Mouse (Mus musculus): ENCODE measurements at regions not wholly inside any gene's neighbourhood (a gene's known extent, or its start where the extent isn't known, plus 50 kb on each side); places are given as distances from the start of the nearest gene placed in this dataset.

DNA sequence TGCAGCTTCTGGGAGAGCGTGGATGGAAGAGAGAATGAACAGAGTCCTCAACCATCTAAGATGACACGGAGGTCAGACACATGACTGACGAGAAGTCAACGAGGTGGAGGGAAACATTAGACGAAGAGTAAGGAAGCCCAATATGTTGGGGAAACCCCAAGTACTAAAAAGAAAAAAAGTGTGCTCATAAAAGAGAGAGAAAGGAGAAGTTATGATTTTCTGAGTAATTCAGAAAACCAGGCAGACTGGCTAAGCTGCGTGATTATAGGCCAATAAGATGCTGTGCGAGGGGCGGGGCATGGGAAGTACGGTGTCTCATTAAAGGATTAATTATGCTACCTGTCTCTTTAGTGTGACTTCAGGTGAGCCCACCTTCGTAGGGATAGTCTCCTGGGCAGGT is 88.6 kb upstream of the Tank start:
- WGBS = 86% methylated on average over 10 of the region's 10 CpGs
- no peak overlapping the region for H3K4me3 ChIP-seq
- H3K27me3 ChIP-seq (ENCODE audit: insufficient read depth, poor library complexity, severe bottlenecking) = no peaks in the 10 kb centered on the region

DNA sequence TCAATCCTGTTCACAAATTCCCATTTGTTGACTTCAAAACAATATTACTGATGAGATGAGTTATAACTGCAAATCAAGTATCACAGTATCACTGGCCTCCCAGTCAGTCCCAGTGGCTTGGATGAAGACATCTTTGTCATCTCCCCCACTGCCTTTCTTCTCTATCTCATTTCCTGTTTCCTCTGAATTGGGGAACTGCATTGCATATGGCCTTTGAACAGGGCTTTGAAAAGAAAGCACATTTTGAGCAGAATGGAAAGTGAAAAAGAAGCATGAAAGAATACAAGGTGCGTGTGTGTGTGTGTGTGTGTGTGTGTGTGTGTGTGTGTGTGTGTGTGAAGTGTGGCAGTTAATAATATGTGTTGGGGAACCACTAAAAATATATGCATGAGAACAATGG is 94.6 kb upstream of the Tank start:
- DNase-seq (ENCODE audit: low spot score) = no peak
- Histone ChIP-seq H3K27me3 (ENCODE audit: insufficient read depth, poor library complexity, severe bottlenecking) (no peaks in the 10 kb centered on the region), H3K4me3 (no peak overlapping the region), H3K4me1 (no peaks in the 10 kb centered on the region), H3K36me3 (no peaks in the 10 kb centered on the region), H3K9me3 (no peaks in the 10 kb centered on the region), H3K27ac (no peak overlapping the region)
- 66% methylated on average over 1 of the region's 1 CpGs for WGBS

More for the DNA sequence above, 88.6 kb upstream of the Tank start:
- Histone ChIP-seq H3K36me3 (no peaks in the 10 kb centered on the region), H3K27ac (no peak overlapping the region), H3K9me3 (no peaks in the 10 kb centered on the region), H3K4me1 (no peaks in the 10 kb centered on the region)
- DNase-seq (ENCODE audit: low spot score) = no peak

DNA sequence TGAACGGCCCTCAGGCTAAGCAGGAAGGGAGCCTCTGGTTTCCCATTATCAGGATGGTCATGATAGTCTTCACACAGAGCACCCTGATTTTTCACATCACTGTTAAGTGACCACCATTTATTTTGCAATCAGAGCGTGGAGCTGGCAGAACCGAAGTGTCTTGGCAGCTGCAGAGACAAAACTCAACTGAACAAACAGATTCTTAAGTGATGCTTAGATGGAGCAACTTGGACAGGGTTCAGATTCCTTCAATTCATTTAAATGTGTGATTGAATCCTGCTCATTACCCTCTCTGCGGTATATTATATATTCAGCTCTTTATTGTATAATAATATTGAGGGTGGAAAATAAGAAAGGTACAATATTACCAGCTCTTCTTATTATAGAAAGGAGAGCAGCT is 101.7 kb upstream of the Tank start:
- no peaks in the 10 kb centered on the region for H3K27me3 ChIP-seq (ENCODE audit: insufficient read depth, poor library complexity, severe bottlenecking)
- H3K27ac ChIP-seq = no peak overlapping the region
- H3K4me3 ChIP-seq = no peak overlapping the region
- no peaks in the 10 kb centered on the region for H3K9me3 ChIP-seq
- no peak for DNase-seq (ENCODE audit: low spot score)
- 85% methylated on average over 4 of the region's 4 CpGs for WGBS
- H3K4me1 ChIP-seq = no peaks in the 10 kb centered on the region
- H3K36me3 ChIP-seq = no peaks in the 10 kb centered on the region

DNA sequence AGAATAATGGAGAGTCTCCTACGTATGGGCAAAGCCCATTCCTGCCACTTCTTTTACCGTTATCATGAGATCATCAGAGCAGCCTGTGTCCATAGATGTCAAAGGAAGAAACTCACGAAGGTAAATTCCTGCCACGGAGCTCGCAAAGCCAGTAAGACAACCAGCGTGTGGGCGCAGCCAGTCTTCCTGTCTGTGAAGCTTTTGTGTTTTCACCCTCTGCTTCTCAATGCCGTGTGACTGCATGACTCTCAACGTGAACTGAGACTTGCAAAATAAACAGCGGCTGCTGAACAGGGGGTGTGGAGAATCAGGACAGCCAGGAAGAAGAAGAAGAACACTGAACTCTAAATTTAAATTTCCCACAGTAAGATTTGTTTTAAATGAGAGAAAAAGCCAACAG is 103.8 kb upstream of the Tank start:
- no peaks in the 10 kb centered on the region for H3K4me1 ChIP-seq
- no peaks in the 10 kb centered on the region for H3K27me3 ChIP-seq (ENCODE audit: insufficient read depth, poor library complexity, severe bottlenecking)
- no peak for DNase-seq (ENCODE audit: low spot score)
- no peaks in the 10 kb centered on the region for H3K36me3 ChIP-seq
- H3K4me3 ChIP-seq = no peak overlapping the region
- H3K9me3 ChIP-seq = no peaks in the 10 kb centered on the region
- no peak overlapping the region for H3K27ac ChIP-seq
- WGBS = 69% methylated on average over 10 of the region's 10 CpGs

DNA sequence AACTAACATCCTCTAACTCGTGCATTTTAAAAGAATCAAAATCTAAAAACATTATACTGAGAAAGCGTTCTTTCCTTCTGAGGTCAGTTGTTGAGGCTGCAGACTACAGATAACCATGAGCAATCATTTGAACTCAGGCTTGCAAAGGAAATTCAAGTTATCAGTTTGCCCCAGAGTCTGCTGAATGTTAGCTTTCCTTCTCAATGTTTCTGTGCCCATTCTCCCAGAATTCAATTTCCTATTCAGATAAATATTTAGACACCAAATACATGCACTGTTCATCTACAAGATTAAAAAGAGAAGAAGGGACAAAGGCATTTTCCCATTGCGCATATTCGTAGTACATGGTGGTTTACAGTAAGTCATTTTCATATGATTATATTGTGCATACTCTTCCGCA is 107.9 kb upstream of the Tank start:
- no peaks in the 10 kb centered on the region for H3K9me3 ChIP-seq
- no peaks in the 10 kb centered on the region for H3K27me3 ChIP-seq (ENCODE audit: insufficient read depth, poor library complexity, severe bottlenecking)
- H3K36me3 ChIP-seq = no peaks in the 10 kb centered on the region
- peaks cover 7% of the 10 kb centered on the region; the same call in 1 of the 2 replicates for H3K4me1 ChIP-seq
- 72% methylated on average over 5 of the region's 5 CpGs for WGBS
- H3K27ac ChIP-seq = no peak overlapping the region
- DNase-seq (ENCODE audit: low spot score) = no peak
- H3K4me3 ChIP-seq = no peak overlapping the region

DNA sequence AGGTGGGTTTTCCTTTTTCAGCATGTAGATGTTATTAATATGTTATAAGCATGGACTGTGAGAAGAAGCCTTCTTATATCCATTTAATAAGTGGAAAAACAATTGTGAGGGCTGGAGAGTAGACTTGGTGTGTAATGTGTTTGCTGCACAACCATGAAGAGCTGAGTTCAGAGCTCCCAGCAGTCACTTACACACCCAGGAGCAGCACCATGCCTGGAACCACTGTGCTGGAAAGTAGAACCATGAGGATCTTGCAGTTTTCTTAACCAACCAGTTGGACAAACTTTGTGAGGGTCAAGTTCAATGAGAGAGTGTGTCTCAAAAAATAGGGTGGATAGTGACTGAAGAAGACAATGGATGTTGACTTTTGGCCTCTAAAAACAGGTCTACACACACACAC is 108.3 kb upstream of the Tank start:
- H3K9me3 ChIP-seq = no peaks in the 10 kb centered on the region

DNA sequence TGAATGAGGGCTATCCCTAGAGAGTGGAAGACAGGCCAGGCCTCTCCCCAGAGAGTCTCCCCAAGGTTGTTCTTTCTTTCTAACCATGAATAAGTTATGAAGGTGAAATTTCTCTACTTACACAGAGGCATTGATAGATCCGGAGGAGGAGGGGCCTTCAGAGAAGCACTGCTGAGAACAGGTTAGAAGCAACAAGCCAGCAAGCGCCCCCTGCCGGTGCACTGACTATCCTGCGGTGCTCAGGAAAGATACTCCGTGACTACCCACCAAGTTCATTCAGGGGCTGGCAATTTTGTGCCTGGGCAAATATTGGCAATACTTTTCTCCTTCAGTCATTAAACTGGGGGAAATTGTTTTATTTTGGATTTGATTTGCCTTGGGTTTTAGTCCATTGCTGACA is 122.5 kb upstream of the Tank start:
- WGBS = 23% methylated on average over 5 of the region's 5 CpGs
- no peak overlapping the region for H3K4me3 ChIP-seq
- no peaks in the 10 kb centered on the region for H3K9me3 ChIP-seq
- H3K27me3 ChIP-seq (ENCODE audit: insufficient read depth, poor library complexity, severe bottlenecking) = no peaks in the 10 kb centered on the region
- no peak overlapping the region for H3K27ac ChIP-seq
- no peaks in the 10 kb centered on the region for H3K36me3 ChIP-seq
- peaks cover 6% of the 10 kb centered on the region for H3K4me1 ChIP-seq
- peak; percentile 80 for DNase-seq (ENCODE audit: low spot score)

More for the DNA sequence above, 108.3 kb upstream of the Tank start:
- Histone ChIP-seq H3K27me3 (ENCODE audit: insufficient read depth, poor library complexity, severe bottlenecking) (no peaks in the 10 kb centered on the region), H3K27ac (no peak overlapping the region), H3K4me3 (no peak overlapping the region), H3K36me3 (no peaks in the 10 kb centered on the region), H3K4me1 (peaks cover 10% of the 10 kb centered on the region; the same call in 1 of the 2 replicates)
- no peak for DNase-seq (ENCODE audit: low spot score)

DNA sequence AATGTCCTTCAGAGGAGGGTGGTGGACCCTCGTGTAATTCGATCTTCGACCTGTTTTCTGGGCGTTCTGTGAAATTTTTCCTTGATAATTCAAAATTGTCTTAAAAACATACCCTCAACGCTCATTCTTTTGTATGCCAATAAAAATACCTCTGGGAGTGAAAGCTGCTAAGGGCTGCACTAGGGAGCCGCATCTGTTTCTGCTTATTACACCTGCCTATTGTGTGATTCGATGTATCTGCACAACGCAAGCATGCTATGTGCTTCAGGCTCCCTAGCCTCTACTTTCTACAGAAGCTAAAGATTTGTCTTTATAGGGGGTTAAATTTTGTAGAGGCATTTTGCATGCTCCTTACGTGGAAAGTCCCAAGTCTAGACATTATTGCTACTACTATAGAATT is 123.7 kb upstream of the Tank start:
- 37% methylated on average over 9 of the region's 9 CpGs for WGBS
- H3K27ac ChIP-seq = no peak overlapping the region
- H3K36me3 ChIP-seq = no peaks in the 10 kb centered on the region
- H3K9me3 ChIP-seq = no peaks in the 10 kb centered on the region
- H3K27me3 ChIP-seq (ENCODE audit: insufficient read depth, poor library complexity, severe bottlenecking) = no peaks in the 10 kb centered on the region
- no peak for DNase-seq (ENCODE audit: low spot score)
- H3K4me1 ChIP-seq = peaks cover 6% of the 10 kb centered on the region
- H3K4me3 ChIP-seq = no peak overlapping the region

DNA sequence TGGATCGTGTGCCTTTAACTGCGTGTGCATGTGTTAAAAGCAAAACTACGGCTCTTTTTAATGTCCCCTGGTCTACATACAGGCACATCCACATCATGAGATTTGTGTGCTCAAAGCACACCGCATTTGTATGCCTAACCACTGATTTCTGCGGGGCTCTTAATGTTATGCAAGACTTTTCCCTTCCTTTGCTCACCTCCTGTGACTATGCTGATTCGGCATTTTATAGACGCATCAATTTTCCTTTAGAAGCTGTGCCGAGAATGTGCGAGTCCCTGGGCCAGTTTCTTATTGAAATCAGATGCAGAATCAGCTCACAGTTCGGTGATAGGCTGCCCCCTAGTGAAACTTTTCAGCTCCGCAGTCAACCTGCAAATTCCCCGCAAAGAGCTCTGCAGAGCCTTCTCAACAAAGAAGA is 124.1 kb upstream of the Tank start:
- DNase-seq (ENCODE audit: low spot score) = peak; percentile 91
- 7% methylated on average over 12 of the region's 12 CpGs for WGBS
- Histone ChIP-seq H3K27me3 (ENCODE audit: insufficient read depth, poor library complexity, severe bottlenecking) (no peaks in the 10 kb centered on the region), H3K4me1 (peaks cover 6% of the 10 kb centered on the region), H3K4me3 (peak overlapping the region; percentile 51), H3K27ac (peak overlapping the region; percentile 76; the same call in 1 of the 2 replicates), H3K36me3 (no peaks in the 10 kb centered on the region), H3K9me3 (no peaks in the 10 kb centered on the region)

DNA sequence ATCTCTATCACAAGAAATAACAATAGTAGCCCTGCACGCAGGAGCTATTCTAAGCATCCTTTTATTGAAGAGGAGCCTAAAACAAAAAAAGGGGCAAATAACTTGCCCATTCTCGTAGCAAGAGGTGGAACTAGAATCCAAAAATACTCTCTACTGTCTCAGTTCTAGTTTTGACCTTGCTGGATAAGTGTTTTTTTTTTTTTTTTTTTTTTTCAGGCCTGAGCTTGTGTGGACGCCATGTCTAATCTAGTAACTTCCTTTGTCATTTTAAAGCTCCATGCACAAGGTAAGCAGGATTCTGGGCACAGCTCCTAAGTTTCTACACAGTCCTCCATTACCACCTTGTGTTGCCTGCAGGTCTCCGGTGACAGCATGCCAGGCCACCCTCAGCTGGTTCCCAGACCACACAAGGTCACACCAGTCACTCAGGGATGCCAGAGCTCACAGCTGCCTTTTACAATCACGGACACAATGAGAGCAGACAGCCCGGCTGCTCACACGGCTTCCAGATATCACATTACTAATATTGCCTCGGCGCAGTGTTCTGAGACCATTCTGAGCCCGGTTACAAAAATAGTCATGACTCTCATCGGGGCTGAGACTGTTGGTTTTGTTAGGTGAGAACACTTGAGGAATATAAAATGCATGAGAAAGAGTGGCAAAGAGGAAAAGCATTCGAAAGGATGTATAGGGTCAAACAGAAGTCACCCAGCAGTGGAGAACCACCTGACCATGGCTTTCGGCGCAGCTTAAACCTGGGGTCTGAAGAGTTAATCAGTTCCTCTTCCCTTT is 124.7 kb upstream of the Tank start:
- WGBS = 36% methylated on average over 14 of the region's 14 CpGs

DNA sequence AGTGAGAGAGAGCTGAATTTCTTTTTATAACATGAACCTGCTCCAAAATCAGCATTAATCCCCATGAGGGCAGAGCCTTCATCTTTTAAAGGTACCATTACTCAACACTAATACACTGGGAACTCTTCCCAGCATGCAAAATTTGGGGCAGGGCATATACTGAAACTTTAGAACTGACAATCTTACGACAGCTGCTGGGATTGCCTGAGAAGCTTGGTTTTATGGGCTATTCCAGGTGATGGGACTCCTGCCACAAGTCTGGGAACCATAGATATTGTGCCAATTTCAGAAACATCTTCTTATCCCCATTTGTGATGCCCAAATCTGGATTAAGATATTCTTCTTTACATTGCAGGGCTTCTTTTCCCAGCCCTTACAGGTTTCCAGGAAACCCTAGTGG is 125.8 kb upstream of the Tank start:
- DNase-seq (ENCODE audit: low spot score) = no peak

More for the DNA sequence above, 124.7 kb upstream of the Tank start:
- Histone ChIP-seq H3K27ac (peak overlapping the region; percentile 76), H3K4me3 (peak overlapping the region; percentile 51), H3K27me3 (ENCODE audit: insufficient read depth, poor library complexity, severe bottlenecking) (no peaks in the 10 kb centered on the region), H3K9me3 (no peaks in the 10 kb centered on the region), H3K36me3 (no peaks in the 10 kb centered on the region), H3K4me1 (peaks cover 6% of the 10 kb centered on the region)
- peak; percentile 89 for DNase-seq (ENCODE audit: low spot score)

DNA sequence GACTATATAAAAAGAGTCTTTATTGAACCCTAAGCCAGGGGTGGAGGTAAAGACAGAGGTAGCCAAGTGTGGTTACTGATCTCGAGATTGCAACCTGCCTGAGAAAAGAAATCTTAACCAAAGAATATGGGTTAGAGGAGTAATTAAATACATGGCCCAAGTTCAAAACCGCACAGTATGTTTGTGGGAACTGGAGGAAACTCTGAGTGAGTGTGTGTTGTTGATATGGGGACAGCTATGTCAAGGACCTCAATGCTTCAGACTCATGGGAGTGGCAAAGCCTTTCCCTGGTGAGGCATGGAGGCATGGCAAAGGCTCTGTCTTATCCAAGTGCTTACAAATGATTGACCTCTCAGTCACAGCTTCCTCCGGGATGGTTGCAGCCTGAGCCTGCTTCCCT is 127.7 kb upstream of the Tank start:
- no peak overlapping the region for H3K4me3 ChIP-seq
- 72% methylated on average over 3 of the region's 3 CpGs for WGBS
- H3K27me3 ChIP-seq (ENCODE audit: insufficient read depth, poor library complexity, severe bottlenecking) = no peaks in the 10 kb centered on the region
- H3K36me3 ChIP-seq = no peaks in the 10 kb centered on the region
- H3K27ac ChIP-seq = no peak overlapping the region
- DNase-seq (ENCODE audit: low spot score) = no peak
- H3K9me3 ChIP-seq = no peaks in the 10 kb centered on the region
- H3K4me1 ChIP-seq = peaks cover 6% of the 10 kb centered on the region

More for the DNA sequence above, 125.8 kb upstream of the Tank start:
- H3K4me1 ChIP-seq = peaks cover 6% of the 10 kb centered on the region
- H3K36me3 ChIP-seq = no peaks in the 10 kb centered on the region
- H3K27me3 ChIP-seq (ENCODE audit: insufficient read depth, poor library complexity, severe bottlenecking) = no peaks in the 10 kb centered on the region
- H3K9me3 ChIP-seq = no peaks in the 10 kb centered on the region
- H3K4me3 ChIP-seq = no peak overlapping the region
- WGBS = 64% methylated on average over 1 of the region's 1 CpGs
- no peak overlapping the region for H3K27ac ChIP-seq

DNA sequence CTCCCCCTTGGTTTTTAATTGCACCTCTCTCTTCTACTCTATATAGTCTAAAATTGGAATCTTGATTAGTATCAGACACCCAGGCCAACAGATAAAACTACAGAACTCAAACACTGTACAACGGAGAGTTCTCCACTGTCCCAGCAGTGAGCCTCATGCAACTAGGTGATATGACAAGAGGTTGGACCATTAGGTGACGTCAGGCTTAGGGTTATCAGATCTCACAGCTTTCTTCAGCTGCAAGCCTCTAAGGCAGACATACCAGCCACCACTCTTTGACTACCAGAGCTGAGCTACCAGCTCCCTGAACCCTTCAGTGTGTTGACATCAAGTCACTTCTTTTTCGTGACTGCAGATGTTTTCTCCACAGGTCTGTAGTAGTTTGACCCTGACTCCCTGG is 141.8 kb upstream of the Tank start:
- Histone ChIP-seq H3K4me1 (no peaks in the 10 kb centered on the region), H3K36me3 (no peaks in the 10 kb centered on the region), H3K4me3 (no peak overlapping the region), H3K27ac (no peak overlapping the region), H3K27me3 (ENCODE audit: insufficient read depth, poor library complexity, severe bottlenecking) (no peaks in the 10 kb centered on the region), H3K9me3 (no peaks in the 10 kb centered on the region)
- no peak for DNase-seq (ENCODE audit: low spot score)
- 68% methylated on average over 3 of the region's 3 CpGs for WGBS

DNA sequence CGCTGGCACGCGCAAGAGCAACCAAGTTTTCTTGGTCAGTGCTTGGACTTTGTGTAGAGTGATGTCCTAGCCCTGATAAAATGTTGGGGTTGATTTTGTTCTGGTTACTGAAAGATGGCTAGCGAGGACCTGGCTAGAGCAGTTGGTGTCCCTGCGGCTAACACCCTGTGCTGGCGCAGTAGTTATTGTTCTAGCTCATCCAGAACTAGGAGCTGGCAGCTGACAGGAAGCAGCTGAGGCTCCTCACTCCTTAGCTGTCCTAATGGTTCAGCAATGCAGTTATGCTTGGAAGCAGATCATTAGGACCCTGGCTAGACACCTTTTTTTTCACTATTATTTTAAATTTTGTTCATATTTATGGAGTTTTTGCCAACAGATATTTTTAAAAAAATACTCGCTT is 170.5 kb upstream of the Tank start:
- no peak overlapping the region for H3K27ac ChIP-seq
- no peak overlapping the region for H3K4me3 ChIP-seq
- 93% methylated on average over 7 of the region's 7 CpGs for WGBS
- H3K4me1 ChIP-seq = peaks cover 16% of the 10 kb centered on the region
- H3K9me3 ChIP-seq = no peaks in the 10 kb centered on the region
- DNase-seq (ENCODE audit: low spot score) = no peak
- no peaks in the 10 kb centered on the region for H3K27me3 ChIP-seq (ENCODE audit: insufficient read depth, poor library complexity, severe bottlenecking)
- no peaks in the 10 kb centered on the region for H3K36me3 ChIP-seq
